Mouse (Mus musculus) CD4-positive, CD25-positive, alpha-beta regulatory T cell, adult 2 months (primary cell): ENCODE measurements around the gene Mn1.

ENCODE experiments used
- DNase-seq: peaks from one replicate; pipeline ENCODE4 v3.0.0-alpha.2; 2012; ENCODE audit warnings: low read depth, low spot score

The Mn1 gene

GRCm38 (mm10) chr5:111409412-111410044, 7.6 kb upstream of the Mn1 start:
- DNase-seq: peak; percentile 20

GRCm38 (mm10) chr5:111410665-111411064, 6.5 kb upstream of the Mn1 start:
- DNase-seq: no peak

- DNase-seq: peak; percentile 74
Measured at GRCm38 (mm10) chr5:111414192-111414591, 3.0 kb upstream of the Mn1 start.

- no peak for DNase-seq
Measured at GRCm38 (mm10) chr5:111414770-111415249, 2.4 kb upstream of the Mn1 start.

- DNase-seq: no peak
Measured at GRCm38 (mm10) chr5:111415575-111415974, 1.6 kb upstream of the Mn1 start.

GRCm38 (mm10) chr5:111416048-111416447, 1.1 kb upstream of the Mn1 start:
- peak; percentile 43 for DNase-seq

- DNase-seq: peak; percentile 11
Measured at GRCm38 (mm10) chr5:111417378-111418131, 393 bp downstream of the Mn1 start.

GRCm38 (mm10) chr5:111418202-111419120, 1.3 kb downstream of the Mn1 start:
- DNase-seq: no peak

GRCm38 (mm10) chr5:111419121-111419881, 2.1 kb downstream of the Mn1 start:
- DNase-seq: no peak

- no peak for DNase-seq
Measured at GRCm38 (mm10) chr5:111420011-111420691, 3.0 kb downstream of the Mn1 start.

GRCm38 (mm10) chr5:111420896-111421295, 3.7 kb downstream of the Mn1 start:
- DNase-seq: no peak

- no peak for DNase-seq
Measured at GRCm38 (mm10) chr5:111421424-111421823, 4.3 kb downstream of the Mn1 start.

- DNase-seq: no peak
Measured at GRCm38 (mm10) chr5:111422058-111422800, 5.1 kb downstream of the Mn1 start.

- DNase-seq: no peak
Measured at GRCm38 (mm10) chr5:111423011-111423410, 5.8 kb downstream of the Mn1 start.

GRCm38 (mm10) chr5:111423616-111424015, 6.5 kb downstream of the Mn1 start:
- DNase-seq: no peak

- DNase-seq: no peak
Measured at GRCm38 (mm10) chr5:111425813-111426212, 8.7 kb downstream of the Mn1 start.

GRCm38 (mm10) chr5:111426249-111426648, 9.1 kb downstream of the Mn1 start:
- DNase-seq: no peak

- DNase-seq: no peak
Measured at GRCm38 (mm10) chr5:111428882-111429281, 11.7 kb downstream of the Mn1 start.

GRCm38 (mm10) chr5:111429726-111430125, 12.6 kb downstream of the Mn1 start:
- DNase-seq: no peak
